Mouse (Mus musculus) heart, postnatal 10 days (tissue): Measurements from ENCODE around the gene H2-Aa. TPM values are rescaled to one million over a fixed set of nuclear protein-coding genes. Genes with fewer than 3 reads are reported as not detected.

Experiments used
- DNase-seq, 2 experiments: peaks; one replicate each; pipeline ENCODE4 v3.0.0; 2021
- intact Hi-C: fragments of 180-260 bp; cut with DNase I; formaldehyde crosslinking; loops from one replicate; pipeline ENCODE4 v1.15.1; 2025
- total RNA-seq, 2 experiments: library from RNA; stranded (reverse); gene quantifications; 2 replicates each; pipeline ENCODE4 v1.2.3; 2021

H2-Aa gene
- total RNA-seq, 2 experiments from 2014 or later, result 4.9 to 5.4 TPM

- intact Hi-C loops, result no loop called here
- DNase-seq, result no peak
These were observed 13.3 kb upstream of the H2-Aa start for GRCm38 (mm10) chr17:34300691-34301566.

GRCm38 (mm10) chr17:34300071-34300470 lies 12.4 kb upstream of the H2-Aa start:
- intact Hi-C loops, result no loop called here
- no peak for DNase-seq

- DNase-seq, result no peak
- intact Hi-C loops, result no loop called here
These were observed 11.7 kb upstream of the H2-Aa start for GRCm38 (mm10) chr17:34299356-34299755.

GRCm38 (mm10) chr17:34295891-34296794 lies 8.5 kb upstream of the H2-Aa start:
- intact Hi-C loops, result no loop called here
- DNase-seq, result peak; percentile 73 to 84

- DNase-seq, result no peak
- intact Hi-C loops, result no loop called here
These were observed 7.7 kb upstream of the H2-Aa start for GRCm38 (mm10) chr17:34295307-34295706.

- no peak for DNase-seq
These were observed 6.6 kb upstream of the H2-Aa start for GRCm38 (mm10) chr17:34294249-34294648.

GRCm38 (mm10) chr17:34293533-34293932 lies 5.9 kb upstream of the H2-Aa start:
- intact Hi-C loops, result no loop called here
- no peak for DNase-seq

More at GRCm38 (mm10) chr17:34294249-34294648, 6.6 kb upstream of the H2-Aa start:
- intact Hi-C loops, result no loop called here

GRCm38 (mm10) chr17:34292570-34292969 lies 4.9 kb upstream of the H2-Aa start:
- intact Hi-C loops, result no loop called here
- DNase-seq, result no peak

- intact Hi-C loops, result no loop called here
- DNase-seq, result peak; percentile 85 to 88
These were observed 4.0 kb upstream of the H2-Aa start for GRCm38 (mm10) chr17:34291609-34292008.

GRCm38 (mm10) chr17:34288131-34288530 lies 508 bp upstream of the H2-Aa start:
- intact Hi-C loops, result no loop called here
- DNase-seq, result no peak

GRCm38 (mm10) chr17:34286999-34287398 lies 624 bp downstream of the H2-Aa start:
- intact Hi-C loops, result no loop called here
- DNase-seq, result no peak

- DNase-seq, result no peak
- intact Hi-C loops, result no loop called here
These were observed 1.1 kb downstream of the H2-Aa start for GRCm38 (mm10) chr17:34286501-34286900.

GRCm38 (mm10) chr17:34285848-34286247 lies 1.8 kb downstream of the H2-Aa start:
- intact Hi-C loops, result no loop called here
- no peak for DNase-seq

GRCm38 (mm10) chr17:34285371-34285770 lies 2.3 kb downstream of the H2-Aa start:
- no peak for DNase-seq
- intact Hi-C loops, result no loop called here

GRCm38 (mm10) chr17:34281836-34282235 lies 5.8 kb downstream of the H2-Aa start:
- intact Hi-C loops, result no loop called here
- no peak for DNase-seq

GRCm38 (mm10) chr17:34280499-34281038 lies 7.1 kb downstream of the H2-Aa start:
- intact Hi-C loops, result no loop called here
- no peak for DNase-seq

GRCm38 (mm10) chr17:34272102-34272501 lies 15.5 kb downstream of the H2-Aa start:
- DNase-seq, result no peak
- intact Hi-C loops, result no loop called here

GRCm38 (mm10) chr17:34270940-34271339 lies 16.7 kb downstream of the H2-Aa start:
- no peak for DNase-seq
- intact Hi-C loops, result no loop called here

- DNase-seq, result no peak
These were observed 17.4 kb downstream of the H2-Aa start for GRCm38 (mm10) chr17:34270230-34270629.

GRCm38 (mm10) chr17:34269817-34270216 lies 17.8 kb downstream of the H2-Aa start:
- intact Hi-C loops, result no loop called here
- DNase-seq, result no peak

More at GRCm38 (mm10) chr17:34270230-34270629, 17.4 kb downstream of the H2-Aa start:
- intact Hi-C loops, result no loop called here

GRCm38 (mm10) chr17:34268748-34269147 lies 18.9 kb downstream of the H2-Aa start:
- intact Hi-C loops, result no loop called here
- no peak for DNase-seq
